Mouse (Mus musculus): Measurements from ENCODE around the gene Olfr1232. TPM values are rescaled to one million over a fixed set of nuclear protein-coding genes. Genes with fewer than 3 reads are reported as not detected.

Gene Olfr1232
- total RNA-seq (2014; fragmentation: Nextera tagmentation) (not detected in 2 replicates), total RNA-seq (2017) (not detected in 2 replicates)

GRCm38 (mm10) chr2:89329575-89329974 is at the start of gene Olfr1232:
Gene Olfr1232, minus strand, starts transcription at chr2:89329675.
- no peak for ATAC-seq (replicated peaks; ENCODE audit: poor library complexity, severe bottlenecking)

- ATAC-seq (replicated peaks; ENCODE audit: poor library complexity, severe bottlenecking): no peak
Measured at GRCm38 (mm10) chr2:89364765-89365164, 35.3 kb upstream of the Olfr1232 start, which contains the start of gene Olfr1234. Gene Olfr1234, minus strand, starts transcription at chr2:89364865.

GRCm38 (mm10) chr2:89342298-89342697 is 12.8 kb upstream of the Olfr1232 start, which contains the start of gene Olfr1233:
Gene Olfr1233, minus strand, starts transcription at chr2:89342398.
- no peak for ATAC-seq (replicated peaks; ENCODE audit: poor library complexity, severe bottlenecking)

GRCm38 (mm10) chr2:89306974-89307373 is 22.5 kb downstream of the Olfr1232 start, which contains the start of gene Olfr1231:
Gene Olfr1231, minus strand, starts transcription at chr2:89307074.
- ATAC-seq (replicated peaks; ENCODE audit: poor library complexity, severe bottlenecking): no peak

GRCm38 (mm10) chr2:89297168-89297567 is 32.3 kb downstream of the Olfr1232 start, which contains the start of gene Olfr1230:
Gene Olfr1230, minus strand, starts transcription at chr2:89297268.
- ATAC-seq (replicated peaks; ENCODE audit: poor library complexity, severe bottlenecking): no peak

DNA sequence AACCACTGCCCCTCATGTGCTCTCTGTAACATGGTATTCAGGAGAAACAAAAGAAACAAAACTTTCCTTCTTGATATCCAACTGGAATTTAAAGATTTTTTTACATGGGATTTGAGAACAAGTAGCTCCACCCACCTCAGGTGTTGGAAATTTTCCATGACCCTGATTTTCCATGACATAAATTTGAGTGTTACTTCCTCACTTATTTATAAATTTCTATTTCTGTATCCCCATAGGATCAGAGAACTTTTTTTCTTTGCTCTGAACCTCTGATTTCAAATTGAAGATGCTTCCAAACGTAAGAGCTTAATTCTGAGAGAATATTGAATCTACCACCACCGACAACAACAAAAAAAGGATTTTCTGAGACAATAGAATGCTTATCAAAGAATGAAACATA is 41.6 kb downstream of the Olfr1232 start, which contains the start of gene Olfr1229:
TSS of gene Olfr1229 (minus strand) at position 101 of the 400 bp plus-strand sequence.
- no peak for ATAC-seq (replicated peaks; ENCODE audit: poor library complexity, severe bottlenecking)

Other genes starting within 250 kb of the Olfr1232 start
- not detected in 2 replicates for gene Olfr1219, start 246.2 kb downstream of the Olfr1232 start, total RNA-seq (2014; fragmentation: Nextera tagmentation)
- not detected in 2 replicates for gene Olfr1219, start 246.2 kb downstream of the Olfr1232 start, total RNA-seq (2017)
- gene Olfr1220, start 222.8 kb downstream of the Olfr1232 start, total RNA-seq (2014; fragmentation: Nextera tagmentation): not detected in 2 replicates
- gene Olfr1220, start 222.8 kb downstream of the Olfr1232 start, total RNA-seq (2017): not detected in 2 replicates
- gene Olfr1221, start 212.4 kb downstream of the Olfr1232 start, total RNA-seq (2014; fragmentation: Nextera tagmentation): not detected in 2 replicates
- gene Olfr1221, start 212.4 kb downstream of the Olfr1232 start, total RNA-seq (2017): not detected in 2 replicates
- not detected in 2 replicates for gene Olfr1222, start 196.6 kb downstream of the Olfr1232 start, total RNA-seq (2014; fragmentation: Nextera tagmentation)
- gene Olfr1222, start 196.6 kb downstream of the Olfr1232 start, total RNA-seq (2017): not detected in 2 replicates
- gene Olfr1223, start 178.1 kb downstream of the Olfr1232 start, total RNA-seq (2014; fragmentation: Nextera tagmentation): not detected in 2 replicates
- not detected in 2 replicates for gene Olfr1223, start 178.1 kb downstream of the Olfr1232 start, total RNA-seq (2017)
- not detected in 2 replicates for gene Olfr1224-ps1, start 165.6 kb downstream of the Olfr1232 start, total RNA-seq (2014; fragmentation: Nextera tagmentation)
- gene Olfr1224-ps1, start 165.6 kb downstream of the Olfr1232 start, total RNA-seq (2017): not detected in 2 replicates
- not detected in 2 replicates for gene Olfr1225, start 155.0 kb downstream of the Olfr1232 start, total RNA-seq (2014; fragmentation: Nextera tagmentation)
- gene Olfr1225, start 155.0 kb downstream of the Olfr1232 start, total RNA-seq (2017): not detected in 2 replicates
- not detected in 2 replicates for gene Olfr1226, start 129.6 kb downstream of the Olfr1232 start, total RNA-seq (2014; fragmentation: Nextera tagmentation)
- gene Olfr1226, start 129.6 kb downstream of the Olfr1232 start, total RNA-seq (2017): not detected in 2 replicates
- not detected in 2 replicates for gene Olfr1228, start 75.6 kb downstream of the Olfr1232 start, total RNA-seq (2014; fragmentation: Nextera tagmentation)
- gene Olfr1228, start 75.6 kb downstream of the Olfr1232 start, total RNA-seq (2017): not detected in 2 replicates
- not detected in 2 replicates for gene Olfr1229, start 41.7 kb downstream of the Olfr1232 start, total RNA-seq (2014; fragmentation: Nextera tagmentation)
- not detected in 2 replicates for gene Olfr1229, start 41.7 kb downstream of the Olfr1232 start, total RNA-seq (2017)
- not detected in 2 replicates for gene Olfr1230, start 32.4 kb downstream of the Olfr1232 start, total RNA-seq (2014; fragmentation: Nextera tagmentation)
- gene Olfr1230, start 32.4 kb downstream of the Olfr1232 start, total RNA-seq (2017): not detected in 2 replicates
- gene Olfr1231, start 22.6 kb downstream of the Olfr1232 start, total RNA-seq (2014; fragmentation: Nextera tagmentation): not detected in 2 replicates
- not detected in 2 replicates for gene Olfr1231, start 22.6 kb downstream of the Olfr1232 start, total RNA-seq (2017)
- gene Olfr1233, start 12.7 kb upstream of the Olfr1232 start, total RNA-seq (2014; fragmentation: Nextera tagmentation): not detected in 2 replicates
- gene Olfr1233, start 12.7 kb upstream of the Olfr1232 start, total RNA-seq (2017): not detected in 2 replicates
- not detected in 2 replicates for gene Olfr1234, start 35.2 kb upstream of the Olfr1232 start, total RNA-seq (2014; fragmentation: Nextera tagmentation)
- gene Olfr1234, start 35.2 kb upstream of the Olfr1232 start, total RNA-seq (2017): not detected in 2 replicates
- gene Olfr1238, start 80.0 kb upstream of the Olfr1232 start, total RNA-seq (2014; fragmentation: Nextera tagmentation): not detected in 2 replicates
- not detected in 2 replicates for gene Olfr1238, start 80.0 kb upstream of the Olfr1232 start, total RNA-seq (2017)
- not detected in 2 replicates for gene Olfr1239, start 90.7 kb upstream of the Olfr1232 start, total RNA-seq (2014; fragmentation: Nextera tagmentation)
- gene Olfr1239, start 90.7 kb upstream of the Olfr1232 start, total RNA-seq (2017): not detected in 2 replicates
- not detected in 2 replicates for gene Olfr1240, start 113.3 kb upstream of the Olfr1232 start, total RNA-seq (2014; fragmentation: Nextera tagmentation)
- not detected in 2 replicates for gene Olfr1240, start 113.3 kb upstream of the Olfr1232 start, total RNA-seq (2017)
- not detected in 2 replicates for gene Olfr1241, start 157.5 kb upstream of the Olfr1232 start, total RNA-seq (2014; fragmentation: Nextera tagmentation)
- gene Olfr1241, start 157.5 kb upstream of the Olfr1232 start, total RNA-seq (2017): not detected in 2 replicates
- not detected in 2 replicates for gene Olfr1242, start 168.7 kb upstream of the Olfr1232 start, total RNA-seq (2014; fragmentation: Nextera tagmentation)
- not detected in 2 replicates for gene Olfr1242, start 168.7 kb upstream of the Olfr1232 start, total RNA-seq (2017)
- not detected in 2 replicates for gene Olfr1243, start 201.8 kb upstream of the Olfr1232 start, total RNA-seq (2014; fragmentation: Nextera tagmentation)
- not detected in 2 replicates for gene Olfr1243, start 201.8 kb upstream of the Olfr1232 start, total RNA-seq (2017)
- gene Olfr1245, start 248.8 kb upstream of the Olfr1232 start, total RNA-seq (2014; fragmentation: Nextera tagmentation): not detected in 2 replicates
- gene Olfr1245, start 248.8 kb upstream of the Olfr1232 start, total RNA-seq (2017): not detected in 2 replicates